Mouse (Mus musculus) midbrain, embryonic 14.5 days (tissue): ENCODE measurements at regions not wholly inside any gene's neighbourhood (a gene's known extent, or its start where the extent isn't known, plus 50 kb on each side); places are given as distances from the start of the nearest gene placed in this dataset.
"Not testable (repeated sequence)": the region's sequence is repeated elsewhere in the genome, so short reads cannot be mapped to it uniquely, and the experiment has no call there.

Source experiments
- ATAC-seq: fragments of 200-750 bp; cut with Nextera tagmentation; 2 replicates; pipeline ENCODE4 v1.8.0; 2017; ENCODE audit warnings: moderate number of reproducible peaks, moderate library complexity; ENCODE audit not compliant: low FRiP score, low TSS enrichment
- DNase-seq: peaks from one replicate; pipeline ENCODE4 v3.0.0-alpha.2; 2015
- H3K27ac ChIP-seq: fragments of 300-500 bp; sonication (generic); replicated peaks from 2 replicates; pipeline ENCODE4 v1.5.1; 2014; ENCODE audit warnings: mild to moderate bottlenecking, low read depth, low read length, moderate library complexity
- H3K27me3 ChIP-seq: fragments of 300-500 bp; sonication (generic); 2 replicates; pipeline ENCODE4 v1.6.1; 2014; ENCODE audit warnings: low read length, control low read depth, mixed read lengths; ENCODE audit not compliant: control insufficient read depth, insufficient read depth
- H3K36me3 ChIP-seq: fragments of 300-500 bp; sonication (generic); 2 replicates; pipeline ENCODE4 v1.6.1; 2014; ENCODE audit warnings: low read length, control low read depth; ENCODE audit not compliant: control insufficient read depth, insufficient read depth
- H3K4me1 ChIP-seq: fragments of 300-500 bp; sonication (generic); 2 replicates; pipeline ENCODE4 v1.6.1; 2014; ENCODE audit warnings: mild to moderate bottlenecking, antibody characterized with exemption, low read length, control low read depth; ENCODE audit not compliant: control insufficient read depth, insufficient read depth
- H3K4me2 ChIP-seq: fragments of 300-500 bp; sonication (generic); 2 replicates; pipeline ENCODE4 v1.6.1; 2014; ENCODE audit warnings: mild to moderate bottlenecking, low read length, moderate library complexity
- H3K4me3 ChIP-seq: fragments of 300-500 bp; sonication (generic); replicated peaks from 2 replicates; pipeline ENCODE4 v1.5.1; 2014; ENCODE audit warnings: low read depth, low read length
- H3K9ac ChIP-seq: fragments of 300-500 bp; sonication (generic); replicated peaks from 2 replicates; pipeline ENCODE4 v1.6.1; 2014; ENCODE audit warnings: mild to moderate bottlenecking, low read length, moderate library complexity
- H3K9me3 ChIP-seq: fragments of 300-500 bp; sonication (generic); 2 replicates; pipeline ENCODE4 v1.6.1; 2016; ENCODE audit warnings: low read length, control low read depth, mixed read lengths; ENCODE audit not compliant: control insufficient read depth
- WGBS: fragments of 180-500 bp; shearing (Covaris S2); extraction: QIAGEN DNeasy Blood & Tissue Kit; methylation state at CpG from one replicate; pipeline ENCODE4 v1.1.7; 2014; 5-methylcytosine and 5-hydroxymethylcytosine counted together

- Histone ChIP-seq H3K9ac (no peak overlapping the region), H3K9me3 (no peaks in the 10 kb centered on the region), H3K36me3 (peaks cover 9% of the 10 kb centered on the region; the same call in 1 of the 2 replicates), H3K27ac (peak overlapping the region; percentile 62), H3K4me2 (no peak overlapping the region), H3K4me1 (peaks cover 12% of the 10 kb centered on the region), H3K4me3 (no peak overlapping the region), H3K27me3 (no peaks in the 10 kb centered on the region)
- ATAC-seq (no peak), DNase-seq (peak; percentile 56)
- 27% methylated on average over 6 of the region's 6 CpGs for WGBS
These were observed 263.7 kb upstream of the Ubash3b start for GRCm38 (mm10) chr9:41425225-41425624.

GRCm38 (mm10) chr9:41413791-41414190, 252.3 kb upstream of the Ubash3b start:
- DNase-seq (peak; percentile 65), ATAC-seq (no peak)
- Histone ChIP-seq H3K4me3 (no peak overlapping the region), H3K9me3 (no peaks in the 10 kb centered on the region), H3K27ac (no peak overlapping the region), H3K4me2 (no peak overlapping the region), H3K36me3 (peaks cover 8% of the 10 kb centered on the region), H3K4me1 (peaks cover 12% of the 10 kb centered on the region), H3K9ac (no peak overlapping the region), H3K27me3 (no peaks in the 10 kb centered on the region)
- WGBS = 43% methylated on average over 3 of the region's 3 CpGs

GRCm38 (mm10) chr9:41413091-41413490, 251.6 kb upstream of the Ubash3b start:
- not testable (repeated sequence) for H3K36me3 ChIP-seq, DNase-seq, H3K4me2 ChIP-seq, ATAC-seq, H3K9ac ChIP-seq, H3K9me3 ChIP-seq, H3K4me3 ChIP-seq, H3K27me3 ChIP-seq, H3K27ac ChIP-seq
- peaks cover 13% of the 10 kb centered on the region for H3K4me1 ChIP-seq

- Histone ChIP-seq H3K36me3 (peaks cover 8% of the 10 kb centered on the region; the same call in 1 of the 2 replicates), H3K9ac (no peak overlapping the region), H3K4me3 (no peak overlapping the region), H3K9me3 (no peaks in the 10 kb centered on the region), H3K27ac (peak overlapping the region; percentile 62; the same call in 1 of the 2 replicates), H3K27me3 (no peaks in the 10 kb centered on the region), H3K4me2 (no peak overlapping the region), H3K4me1 (peaks cover 18% of the 10 kb centered on the region)
- no peak for ATAC-seq
- DNase-seq = no peak
- 10% methylated on average over 5 of the region's 5 CpGs for WGBS
These were observed 250.8 kb upstream of the Ubash3b start for GRCm38 (mm10) chr9:41412174-41412757.

- ATAC-seq = no peak
- Histone ChIP-seq H3K9me3 (no peaks in the 10 kb centered on the region), H3K9ac (no peak overlapping the region), H3K27ac (peak overlapping the region; percentile 55; the same call in 1 of the 2 replicates), H3K36me3 (peaks cover 18% of the 10 kb centered on the region), H3K4me2 (no peak overlapping the region), H3K27me3 (no peaks in the 10 kb centered on the region), H3K4me3 (no peak overlapping the region), H3K4me1 (peaks cover 16% of the 10 kb centered on the region)
- WGBS = 45% methylated on average over 2 of the region's 2 CpGs
- no peak for DNase-seq
These were observed 246.8 kb upstream of the Ubash3b start for GRCm38 (mm10) chr9:41408301-41408700.

GRCm38 (mm10) chr9:41407078-41407477, 245.6 kb upstream of the Ubash3b start:
- Histone ChIP-seq H3K4me1 (peaks cover 9% of the 10 kb centered on the region), H3K27me3 (no peaks in the 10 kb centered on the region), H3K36me3 (peaks cover 30% of the 10 kb centered on the region), H3K4me2 (no peak overlapping the region), H3K27ac (no peak overlapping the region), H3K9ac (no peak overlapping the region), H3K9me3 (no peaks in the 10 kb centered on the region), H3K4me3 (no peak overlapping the region)
- 69% methylated on average over 2 of the region's 2 CpGs for WGBS
- ATAC-seq (no peak), DNase-seq (no peak)

- Histone ChIP-seq H3K27ac (no peak overlapping the region), H3K4me3 (no peak overlapping the region), H3K36me3 (peaks cover 30% of the 10 kb centered on the region), H3K4me1 (peaks cover 6% of the 10 kb centered on the region), H3K9me3 (no peaks in the 10 kb centered on the region), H3K27me3 (no peaks in the 10 kb centered on the region), H3K4me2 (no peak overlapping the region), H3K9ac (no peak overlapping the region)
- DNase-seq = no peak
- no peak for ATAC-seq
- WGBS = 56% methylated on average over 3 of the region's 3 CpGs
These were observed 241.4 kb upstream of the Ubash3b start for GRCm38 (mm10) chr9:41402942-41403341.

- H3K9ac ChIP-seq = no peak overlapping the region
- no peaks in the 10 kb centered on the region for H3K27me3 ChIP-seq
- H3K4me3 ChIP-seq = no peak overlapping the region
- peaks cover 26% of the 10 kb centered on the region for H3K36me3 ChIP-seq
- no peak for DNase-seq
- 73% methylated on average over 6 of the region's 6 CpGs for WGBS
- H3K4me1 ChIP-seq = peaks cover 3% of the 10 kb centered on the region; the same call in 1 of the 2 replicates
- no peak overlapping the region for H3K4me2 ChIP-seq
- H3K27ac ChIP-seq = 0 out of 2 replicates have a peak overlapping the region, but pooled peaks have one; percentile 53
- ATAC-seq = no peak
- H3K9me3 ChIP-seq = no peaks in the 10 kb centered on the region
These were observed 239.5 kb upstream of the Ubash3b start for GRCm38 (mm10) chr9:41400950-41401349.

- Histone ChIP-seq H3K4me1 (peaks cover 17% of the 10 kb centered on the region), H3K9ac (no peak overlapping the region), H3K9me3 (no peaks in the 10 kb centered on the region), H3K36me3 (peaks cover 35% of the 10 kb centered on the region), H3K4me3 (no peak overlapping the region), H3K4me2 (no peak overlapping the region), H3K27me3 (no peaks in the 10 kb centered on the region), H3K27ac (peak overlapping the region; percentile 14; the same call in 1 of the 2 replicates)
- 8% methylated on average over 4 of the region's 4 CpGs for WGBS
- no peak for DNase-seq
- no peak for ATAC-seq
These were observed 234.0 kb upstream of the Ubash3b start for GRCm38 (mm10) chr9:41395471-41395870.
